Mouse (Mus musculus) embryonic fibroblast, embryonic 13.5 days (primary cell): ENCODE results near the gene Myo1e. TPM values are rescaled to one million over a fixed set of nuclear protein-coding genes. Genes with fewer than 3 reads are reported as not detected.

Experiments
- H3K27ac ChIP-seq: 2 replicates; pipeline ENCODE4 v1.5.1; 2012; ENCODE audit warnings: low read length, control low read depth, inconsistent platforms; ENCODE audit not compliant: insufficient read depth
- H3K4me1 ChIP-seq: 2 replicates; pipeline ENCODE4 v1.6.1; 2011; ENCODE audit warnings: low read length; ENCODE audit not compliant: control insufficient read depth, insufficient read depth
- H3K4me3 ChIP-seq: 2 replicates; pipeline ENCODE4 v1.5.1; 2011; ENCODE audit warnings: mild to moderate bottlenecking, control low read depth, low read length; ENCODE audit not compliant: insufficient read depth
- CTCF ChIP-seq: IDR thresholded peaks from 2 replicates; pipeline ENCODE4 v1.5.1; 2011; ENCODE audit warnings: mild to moderate bottlenecking, control low read depth, low read length, moderate library complexity, borderline replicate concordance; ENCODE audit not compliant: insufficient read depth
- POLR2A ChIP-seq: IDR thresholded peaks from 2 replicates; pipeline ENCODE4 v1.6.1; 2011; ENCODE audit warnings: low read depth, mild to moderate bottlenecking, control low read depth, low read length, moderate library complexity
- polyA plus RNA-seq: library from polyadenylated mRNA; stranded (reverse); fragments of >200 nt; gene quantifications from 2 replicates; pipeline ENCODE4 v1.2.4, GENCODE M21; 2011; ENCODE audit warnings: low read depth; ENCODE audit not compliant: missing spikeins, insufficient read length

Gene Myo1e
- polyA plus RNA-seq, 1 experiment, result 43.6 TPM

DNA sequence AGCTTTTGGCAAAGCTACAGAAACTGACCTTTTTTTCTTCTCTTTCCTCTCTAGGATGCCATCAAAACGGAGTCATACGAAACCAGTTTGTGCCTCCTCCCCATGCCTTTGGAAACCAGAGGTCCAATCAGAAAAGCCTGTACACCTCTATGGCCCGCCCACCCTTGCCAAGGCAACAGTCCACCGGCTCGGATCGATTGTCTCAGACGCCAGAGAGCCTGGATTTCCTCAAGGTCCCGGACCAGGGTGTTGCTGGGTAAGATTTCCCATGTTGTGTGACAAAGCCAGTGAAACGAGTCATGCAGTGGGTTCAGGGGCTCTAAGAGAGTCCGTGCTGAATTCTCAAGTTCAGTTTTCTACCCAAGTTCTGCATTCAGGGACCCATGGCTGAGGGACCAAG lies 176.6 kb downstream of the Myo1e start:
- Histone ChIP-seq H3K4me1 (no peaks in the 10 kb centered on the region; the same call in 1 of the 2 replicates), H3K4me3 (no peak overlapping the region), H3K27ac (no peak overlapping the region)
- TF ChIP-seq POLR2A (no peak), CTCF (no peak)

DNA sequence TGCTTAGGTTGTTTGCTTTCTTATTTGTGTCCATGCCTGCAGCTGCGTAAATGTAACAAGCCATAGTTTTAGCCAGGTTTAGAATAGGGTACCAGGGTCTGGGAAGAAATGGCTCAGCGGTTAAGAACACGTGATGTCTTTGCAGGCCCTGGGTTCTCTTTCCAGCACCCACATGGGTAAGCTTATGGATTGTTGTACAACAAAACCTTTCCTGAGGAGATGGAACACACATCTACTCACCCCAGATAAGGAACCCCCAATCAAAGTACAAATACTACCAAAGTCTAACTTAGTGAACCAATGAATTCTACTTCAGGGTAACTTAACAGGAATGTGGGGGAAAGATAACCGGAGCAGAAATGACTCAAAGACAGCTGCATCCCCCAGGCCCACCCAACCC lies 177.3 kb downstream of the Myo1e start:
- Histone ChIP-seq H3K4me1 (no peaks in the 10 kb centered on the region; the same call in 1 of the 2 replicates), H3K4me3 (no peak overlapping the region), H3K27ac (no peak overlapping the region)
- TF ChIP-seq CTCF (no peak), POLR2A (no peak)

DNA sequence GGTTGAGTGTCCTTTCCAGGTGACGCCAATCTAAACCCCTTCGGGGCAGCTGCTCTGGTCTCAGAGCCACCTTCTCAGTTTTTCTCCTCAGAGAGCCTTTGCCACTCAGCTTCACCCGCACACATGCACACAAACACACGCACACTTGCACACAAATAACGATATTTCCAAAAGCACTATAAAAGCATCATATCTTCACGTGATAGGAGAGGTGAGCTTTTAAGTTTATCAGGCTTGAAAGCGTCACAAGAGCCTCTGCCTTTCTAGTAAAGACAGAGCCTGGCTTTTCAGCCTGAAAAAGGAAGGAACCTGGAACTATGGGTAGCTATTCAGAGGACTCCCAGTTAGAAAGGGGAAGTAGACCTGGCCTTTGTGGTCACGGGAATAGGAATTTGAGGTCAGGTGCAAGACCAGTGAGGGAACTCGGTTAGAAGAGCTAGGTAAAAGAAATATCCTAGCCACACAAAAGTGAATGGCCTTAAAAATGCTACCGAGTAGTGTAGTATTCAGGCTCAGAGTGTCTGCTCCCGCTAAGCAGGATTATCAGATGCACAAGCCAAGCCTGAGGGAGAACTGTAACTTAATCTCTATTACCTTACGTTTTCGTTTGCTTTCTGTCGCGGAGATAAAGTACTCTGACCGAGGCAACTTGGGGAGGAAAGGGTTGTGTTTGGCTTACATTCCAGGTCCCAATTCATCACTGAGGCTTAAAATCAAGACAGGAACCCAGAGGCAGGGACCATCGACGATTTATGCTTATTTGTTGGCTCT lies 178.0 kb downstream of the Myo1e start:
- Histone ChIP-seq H3K27ac (no peak overlapping the region), H3K4me1 (no peaks in the 10 kb centered on the region; the same call in 1 of the 2 replicates), H3K4me3 (no peak overlapping the region)
- TF ChIP-seq CTCF, result no peak
- no peak for TF ChIP-seq POLR2A

DNA sequence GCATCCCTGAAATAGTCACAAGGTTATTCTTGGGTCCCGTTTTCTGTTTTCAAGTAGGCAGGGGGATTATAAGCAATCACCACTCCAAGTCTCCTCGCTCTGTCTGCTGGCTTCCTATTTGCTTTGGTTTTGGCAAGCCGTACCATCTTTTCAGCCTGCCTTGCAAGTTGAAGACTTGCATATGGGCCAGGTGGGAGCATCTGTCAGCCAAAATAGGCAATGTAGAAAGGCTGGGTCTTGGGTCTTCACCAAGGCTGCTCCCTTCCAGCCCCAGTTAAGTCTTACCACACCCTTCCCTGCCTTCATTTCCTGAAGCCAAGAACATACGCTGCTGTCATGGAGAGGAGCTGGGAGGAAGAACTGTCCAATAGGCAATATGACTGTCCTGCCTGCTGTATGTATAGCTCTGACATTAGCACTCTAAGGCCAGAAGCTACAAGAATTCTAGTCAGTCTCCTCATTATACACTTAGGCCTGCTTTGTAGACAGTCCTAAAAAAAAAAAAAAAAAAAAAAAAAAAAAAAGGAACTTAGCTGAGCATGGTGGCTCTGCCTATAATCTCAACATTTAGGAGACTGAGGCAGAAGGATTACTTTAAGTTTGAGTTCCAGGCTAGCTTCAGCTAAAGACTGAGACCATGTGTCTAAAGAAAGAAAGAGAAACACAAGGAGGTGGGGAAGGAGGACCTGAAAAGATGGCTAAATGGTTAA lies 180.4 kb downstream of the Myo1e start:
- no peak overlapping the region for H3K27ac ChIP-seq
- no peaks in the 10 kb centered on the region; the same call in 1 of the 2 replicates for H3K4me1 ChIP-seq
- TF ChIP-seq CTCF (no peak), POLR2A (no peak)
- H3K4me3 ChIP-seq, result no peak overlapping the region

DNA sequence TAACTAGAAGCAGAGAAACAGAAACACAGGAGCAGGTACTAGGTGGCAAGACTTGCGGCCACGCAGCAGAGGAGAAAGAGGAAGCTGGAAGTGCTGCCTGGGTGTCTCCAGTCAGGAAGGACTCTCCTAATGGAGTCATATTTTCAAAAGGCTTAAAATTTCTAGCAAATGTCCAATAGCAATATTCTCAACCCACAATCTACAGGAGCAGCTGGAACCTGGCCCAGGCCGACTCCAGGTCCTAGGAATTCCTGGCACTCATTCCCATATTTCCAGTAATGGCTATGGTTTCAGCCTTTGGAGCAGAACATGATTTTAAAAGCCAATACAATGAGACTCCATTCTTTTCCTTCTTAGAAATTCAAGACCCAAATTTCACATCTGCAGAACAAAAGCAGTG lies 182.4 kb downstream of the Myo1e start:
- TF ChIP-seq POLR2A (no peak), CTCF (no peak)
- peak overlapping the region; percentile 11; the same call in 1 of the 2 replicates for H3K27ac ChIP-seq
- no peaks in the 10 kb centered on the region; the same call in 1 of the 2 replicates for H3K4me1 ChIP-seq

DNA sequence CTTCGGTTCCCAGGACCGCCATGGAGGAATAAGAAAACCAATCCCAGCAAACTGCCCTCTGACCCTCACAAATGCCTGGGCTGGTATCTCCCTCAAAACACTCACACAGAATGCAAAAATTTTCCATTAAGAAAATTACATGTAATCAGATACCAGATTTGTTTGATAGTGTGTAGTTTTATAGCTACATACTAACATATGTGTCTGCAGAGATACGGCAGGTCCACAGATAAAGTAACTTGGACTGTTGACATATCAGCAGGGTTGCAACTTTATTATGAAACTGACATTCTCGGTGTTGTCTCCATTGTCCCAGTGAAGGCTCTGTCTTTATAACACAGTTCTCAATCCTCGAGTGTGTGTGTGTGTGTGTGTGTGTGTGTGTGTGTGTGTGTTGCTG lies 183.9 kb downstream of the Myo1e start:
- Histone ChIP-seq H3K4me1 (no peaks in the 10 kb centered on the region; the same call in 1 of the 2 replicates), H3K27ac (no peak overlapping the region), H3K4me3 (no peak overlapping the region)
- TF ChIP-seq CTCF (no peak), POLR2A (no peak)

More for the DNA sequence above, 182.4 kb downstream of the Myo1e start:
- H3K4me3 ChIP-seq, result no peak overlapping the region

DNA sequence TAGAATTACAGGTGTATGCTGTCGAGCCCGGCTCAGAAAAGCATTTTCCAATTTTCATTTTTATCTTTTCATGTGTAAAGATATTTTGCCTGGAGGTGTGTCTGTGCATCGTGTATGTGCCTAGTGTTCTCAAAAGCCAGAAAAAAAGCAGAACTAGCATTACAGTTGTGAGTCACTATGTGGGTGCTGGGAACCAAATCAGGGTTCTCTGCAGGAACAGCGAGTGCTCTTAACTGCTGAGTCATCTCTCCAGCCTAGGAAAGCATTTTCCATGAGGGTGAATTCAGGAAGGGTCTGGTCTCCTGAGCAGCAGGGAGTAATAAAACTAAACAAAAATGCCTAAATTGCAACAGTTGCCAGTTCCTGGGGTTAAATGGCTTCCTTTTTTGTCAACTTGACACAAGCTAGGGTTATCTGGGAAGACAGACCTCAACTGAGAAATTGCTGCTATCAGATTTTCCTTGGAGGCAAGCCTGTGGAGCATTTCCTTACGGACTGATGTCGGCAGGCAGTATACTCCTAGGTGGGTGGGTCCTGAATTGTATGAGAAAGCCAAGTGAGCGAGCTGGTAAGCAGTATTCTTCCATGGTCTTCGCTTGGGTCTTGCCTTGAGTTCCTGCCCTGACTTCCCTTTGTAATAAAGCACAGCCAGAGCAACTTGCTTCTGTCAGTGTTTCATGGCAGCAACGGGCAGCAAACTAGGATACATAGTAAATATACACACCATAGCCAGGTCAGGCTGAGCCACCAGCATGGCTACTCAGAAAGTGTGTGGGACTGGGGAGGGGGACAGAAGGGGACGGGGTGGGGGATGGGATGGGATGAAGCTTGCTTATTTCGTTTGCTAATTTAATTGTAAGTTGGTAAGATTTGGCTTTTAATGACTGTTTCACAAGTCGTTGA lies 184.8 kb downstream of the Myo1e start:
- Histone ChIP-seq H3K27ac (no peak overlapping the region), H3K4me1 (no peaks in the 10 kb centered on the region; the same call in 1 of the 2 replicates), H3K4me3 (no peak overlapping the region)
- no peak for TF ChIP-seq CTCF
- no peak for TF ChIP-seq POLR2A

DNA sequence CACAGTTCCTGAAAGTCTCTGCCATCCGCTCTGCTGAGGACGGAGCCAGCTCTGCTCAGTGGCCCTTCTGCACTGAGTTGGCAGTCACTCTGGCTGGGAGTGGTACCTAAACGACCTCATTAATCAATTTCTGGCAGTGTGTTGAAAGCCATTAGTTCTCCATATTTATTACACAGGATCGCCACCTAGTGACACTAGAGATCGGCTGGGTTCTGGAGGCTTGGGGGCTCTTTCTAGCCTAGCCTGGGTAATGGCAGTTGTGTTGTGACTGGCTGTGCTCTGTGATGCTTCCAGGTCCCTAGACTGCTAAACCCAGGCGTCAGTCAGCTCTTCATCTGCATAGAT lies 185.4 kb downstream of the Myo1e start:
- no peaks in the 10 kb centered on the region; the same call in 1 of the 2 replicates for H3K4me1 ChIP-seq
- TF ChIP-seq CTCF (no peak), POLR2A (no peak)
- H3K4me3 ChIP-seq, result no peak overlapping the region
- H3K27ac ChIP-seq, result no peak overlapping the region

DNA sequence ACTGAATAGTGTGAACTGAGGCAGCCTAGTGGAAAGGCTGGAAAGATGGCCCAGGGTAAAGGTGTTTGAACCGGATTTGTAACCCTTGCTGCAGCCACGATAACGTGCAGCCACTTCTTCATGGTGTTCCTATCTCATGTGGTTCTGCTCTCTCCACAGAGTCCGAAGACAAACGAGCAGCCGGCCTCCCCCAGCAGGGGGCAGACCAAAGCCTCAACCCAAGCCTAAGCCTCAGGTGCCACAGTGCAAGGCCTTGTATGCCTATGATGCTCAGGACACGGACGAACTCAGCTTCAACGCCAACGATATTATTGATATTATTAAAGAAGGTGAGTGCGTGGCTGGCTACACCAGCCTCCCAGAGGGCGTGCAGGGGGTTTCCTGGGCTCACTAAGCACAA lies 188.5 kb downstream of the Myo1e start:
- Histone ChIP-seq H3K4me3 (no peak overlapping the region), H3K27ac (no peak overlapping the region), H3K4me1 (no peaks in the 10 kb centered on the region)
- TF ChIP-seq CTCF (no peak), POLR2A (no peak)

DNA sequence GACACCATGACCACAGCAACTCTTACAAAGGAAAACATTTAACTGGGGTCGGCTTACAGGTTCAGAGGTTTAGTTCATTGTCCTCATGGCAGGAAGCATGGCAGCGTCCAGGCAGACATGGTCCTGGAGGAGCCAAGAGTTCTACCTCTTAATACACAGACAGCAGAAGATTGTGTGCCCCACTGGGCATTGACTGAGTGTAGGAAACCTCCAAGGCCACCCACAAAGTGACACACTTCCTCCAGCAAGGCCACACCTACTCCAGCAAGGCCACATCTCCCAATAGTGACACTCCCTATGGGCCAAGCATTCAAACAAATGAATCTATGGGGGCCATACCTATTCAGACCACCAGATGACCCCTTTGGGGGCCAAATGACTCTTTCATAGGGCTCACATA lies 188.9 kb downstream of the Myo1e start:
- Histone ChIP-seq H3K27ac (no peak overlapping the region), H3K4me3 (no peak overlapping the region), H3K4me1 (no peaks in the 10 kb centered on the region)
- no peak for TF ChIP-seq POLR2A
- no peak for TF ChIP-seq CTCF
